Mouse (Mus musculus) limb, embryonic 11.5 days (tissue): ENCODE results near the gene Evi2b. TPM values are rescaled to one million over a fixed set of nuclear protein-coding genes. Genes with fewer than 3 reads are reported as not detected.

Experiments
- ATAC-seq: fragments of 200-750 bp; cut with Nextera tagmentation; 2 replicates; pipeline ENCODE4 v1.8.0; 2017; ENCODE audit warnings: low read depth; ENCODE audit not compliant: insufficient number of reproducible peaks, low FRiP score, low TSS enrichment
- DNase-seq: peaks from one replicate; pipeline ENCODE4 v3.0.0-alpha.2; 2015; ENCODE audit warnings: low spot score
- H3K27ac ChIP-seq: fragments of 300-500 bp; sonication (generic); replicated peaks from 2 replicates; pipeline ENCODE4 v1.5.1; 2014; ENCODE audit warnings: low read depth, mild to moderate bottlenecking, low read length
- H3K27me3 ChIP-seq: fragments of 300-500 bp; sonication (generic); 2 replicates; pipeline ENCODE4 v1.6.1; 2014; ENCODE audit warnings: mild to moderate bottlenecking, low read length, mixed read lengths; ENCODE audit not compliant: control insufficient read depth, insufficient read depth
- H3K36me3 ChIP-seq: fragments of 300-500 bp; sonication (generic); 2 replicates; pipeline ENCODE4 v1.6.1; 2014; ENCODE audit warnings: mild to moderate bottlenecking, low read length, moderate library complexity, mixed read lengths; ENCODE audit not compliant: control insufficient read depth, insufficient read depth
- H3K4me1 ChIP-seq: fragments of 300-500 bp; sonication (generic); 2 replicates; pipeline ENCODE4 v1.6.1; 2014; ENCODE audit warnings: low read length, mixed read lengths; ENCODE audit not compliant: control insufficient read depth, insufficient read depth
- H3K4me2 ChIP-seq: fragments of 300-500 bp; sonication (generic); 2 replicates; pipeline ENCODE4 v1.6.1; 2014; ENCODE audit warnings: low read depth, mild to moderate bottlenecking, moderate library complexity; ENCODE audit not compliant: severe bottlenecking
- H3K4me3 ChIP-seq: fragments of 300-500 bp; sonication (generic); 2 replicates; pipeline ENCODE4 v1.5.1; 2014; ENCODE audit warnings: low read depth, low read length
- H3K9ac ChIP-seq: fragments of 300-500 bp; sonication (generic); 2 replicates; pipeline ENCODE4 v1.6.1; 2014; ENCODE audit warnings: mild to moderate bottlenecking, low read length
- H3K9me3 ChIP-seq: fragments of 300-500 bp; sonication (generic); 2 replicates; pipeline ENCODE4 v1.6.1; 2016; ENCODE audit warnings: low read length; ENCODE audit not compliant: control insufficient read depth
- WGBS: fragments of 180-500 bp; shearing (Covaris S2); extraction: QIAGEN DNeasy Blood & Tissue Kit; methylation state at CpG from one replicate; pipeline ENCODE4 v1.1.7; 2014; 5-methylcytosine and 5-hydroxymethylcytosine counted together
- polyA plus RNA-seq: library from polyadenylated mRNA; unstranded; fragments of >200 nt; fragmentation: Nextera tagmentation; extraction: Ambion mirVana; gene quantifications from 2 replicates; pipeline ENCODE4 v1.2.1, GENCODE M21; 2014

Gene Evi2b
- polyA plus RNA-seq, 1 experiment from 2014 or later, result 0.15 TPM

- whole genome bisulfite sequencing, result 92% methylated on average over 5 of the region's 5 CpGs
- H3K36me3 ChIP-seq, result no peaks in the 10 kb centered on the region
- no peaks in the 10 kb centered on the region for H3K4me1 ChIP-seq
- no peak overlapping the region for H3K27ac ChIP-seq
- no peak overlapping the region for H3K9ac ChIP-seq
- DNase-seq (no peak), ATAC-seq (no peak)
- no peaks in the 10 kb centered on the region for H3K9me3 ChIP-seq
- no peaks in the 10 kb centered on the region for H3K27me3 ChIP-seq
- no peak overlapping the region for H3K4me2 ChIP-seq
- H3K4me3 ChIP-seq, result no peak overlapping the region
Measured at GRCm38 (mm10) chr11:79527739-79528384, 4.3 kb upstream of the Evi2b start.

DNA sequence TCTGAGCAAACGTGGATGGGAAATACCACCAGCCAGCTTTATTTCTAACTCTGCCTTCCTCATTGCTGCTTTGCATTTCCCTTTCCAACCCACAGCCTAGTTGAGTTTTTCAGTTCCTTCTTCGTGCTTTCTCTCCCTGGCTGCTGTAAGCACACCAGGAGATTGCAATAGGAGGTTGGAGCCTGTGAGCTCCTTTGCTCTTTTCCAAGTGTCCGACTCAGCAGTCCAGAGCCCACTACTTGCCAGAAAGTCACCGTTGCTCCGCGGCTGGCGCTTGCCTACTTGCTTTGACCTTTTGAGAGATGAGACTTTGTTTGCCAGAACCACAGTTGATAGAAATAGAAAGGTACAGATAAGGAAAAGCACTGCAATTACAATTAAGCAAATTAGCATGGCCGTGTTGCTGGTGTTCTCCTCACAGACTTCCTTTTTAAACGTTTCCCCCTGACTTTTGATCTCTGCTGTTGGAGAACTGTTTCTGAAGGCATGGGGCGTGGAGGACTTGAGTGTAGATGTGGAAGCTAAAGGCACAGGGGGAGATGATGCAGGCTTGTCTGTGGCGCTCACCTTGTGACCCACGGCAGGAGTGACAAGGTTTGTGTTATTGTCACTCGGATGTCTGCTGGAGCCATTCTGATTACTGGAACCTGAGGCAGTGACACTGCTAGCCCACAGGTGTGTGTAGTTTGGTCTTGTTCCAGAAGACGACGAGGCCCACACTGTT lies 3.6 kb upstream of the Evi2b start:
- ATAC-seq, result no peak
- WGBS, result 79% methylated on average over 15 of the region's 15 CpGs

DNA sequence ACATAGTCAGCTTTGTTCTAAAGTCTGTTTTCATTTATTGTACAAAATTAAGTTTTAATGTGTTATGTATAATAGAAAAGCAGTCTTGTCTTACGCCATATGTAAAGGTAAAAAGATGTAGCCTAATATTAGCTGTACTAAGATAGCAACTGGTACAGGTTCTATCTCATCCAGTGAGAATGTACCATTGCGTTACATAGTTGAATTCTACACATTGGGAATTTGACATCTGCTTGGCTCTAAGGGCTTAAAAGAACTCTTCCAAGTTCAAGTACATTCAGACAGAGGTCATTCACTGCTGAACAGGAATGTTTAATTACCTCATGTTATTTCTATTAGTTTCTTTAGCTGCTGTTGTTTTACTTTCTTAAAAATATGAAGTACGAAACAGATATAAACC lies 3.0 kb upstream of the Evi2b start:
- no peak for ATAC-seq
- DNase-seq, result no peak

More for the DNA sequence above, 3.6 kb upstream of the Evi2b start:
- Histone ChIP-seq H3K27ac (no peak overlapping the region), H3K27me3 (no peaks in the 10 kb centered on the region), H3K4me1 (no peaks in the 10 kb centered on the region), H3K9me3 (no peaks in the 10 kb centered on the region), H3K9ac (no peak overlapping the region), H3K4me2 (no peak overlapping the region), H3K36me3 (no peaks in the 10 kb centered on the region), H3K4me3 (no peak overlapping the region)
- DNase-seq, result no peak

GRCm38 (mm10) chr11:79524310-79524575 lies 681 bp upstream of the Evi2b start:
- no peaks in the 10 kb centered on the region for H3K36me3 ChIP-seq
- DNase-seq (no peak), ATAC-seq (no peak)
- 90% methylated on average over 1 of the region's 1 CpGs for WGBS
- H3K27ac ChIP-seq, result no peak overlapping the region
- H3K4me2 ChIP-seq, result no peak overlapping the region
- H3K27me3 ChIP-seq, result no peaks in the 10 kb centered on the region
- H3K4me3 ChIP-seq, result no peak overlapping the region
- no peak overlapping the region for H3K9ac ChIP-seq
- H3K4me1 ChIP-seq, result no peaks in the 10 kb centered on the region
- H3K9me3 ChIP-seq, result no peaks in the 10 kb centered on the region

More for the DNA sequence above, 3.0 kb upstream of the Evi2b start:
- 93% methylated on average over 3 of the region's 3 CpGs for WGBS
- H3K4me3 ChIP-seq, result no peak overlapping the region
- H3K4me1 ChIP-seq, result no peaks in the 10 kb centered on the region
- H3K4me2 ChIP-seq, result no peak overlapping the region
- no peaks in the 10 kb centered on the region for H3K9me3 ChIP-seq
- no peaks in the 10 kb centered on the region for H3K27me3 ChIP-seq
- no peak overlapping the region for H3K27ac ChIP-seq
- H3K36me3 ChIP-seq, result no peaks in the 10 kb centered on the region
- H3K9ac ChIP-seq, result no peak overlapping the region

DNA sequence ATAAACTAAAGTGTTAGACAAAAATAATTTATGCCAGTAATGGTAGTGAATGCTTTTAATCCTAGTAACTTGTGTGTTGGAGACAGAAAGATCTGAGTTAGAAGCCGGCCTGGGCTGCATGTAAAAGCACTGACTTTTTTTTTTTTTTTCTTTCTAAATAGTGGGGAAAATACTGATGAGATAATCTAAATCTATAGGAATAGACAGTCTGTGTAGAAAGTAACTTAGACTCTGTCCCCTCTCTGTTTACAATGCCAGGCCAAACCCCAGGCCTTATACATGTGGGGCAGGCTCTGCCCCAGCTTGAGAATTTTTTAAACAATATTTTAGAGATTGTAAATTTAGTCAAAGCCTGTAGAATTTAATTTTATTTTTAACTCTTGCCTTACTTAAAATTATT lies 618 bp downstream of the Evi2b start:
- H3K36me3 ChIP-seq, result no peaks in the 10 kb centered on the region
- no peak overlapping the region for H3K9ac ChIP-seq
- H3K4me1 ChIP-seq, result no peaks in the 10 kb centered on the region
- ATAC-seq (no peak), DNase-seq (no peak)
- no peak overlapping the region for H3K4me2 ChIP-seq
- H3K27ac ChIP-seq, result no peak overlapping the region
- no peaks in the 10 kb centered on the region for H3K9me3 ChIP-seq
- no peak overlapping the region for H3K4me3 ChIP-seq
- WGBS, result 81% methylated on average over 1 of the region's 1 CpGs
- no peaks in the 10 kb centered on the region for H3K27me3 ChIP-seq

DNA sequence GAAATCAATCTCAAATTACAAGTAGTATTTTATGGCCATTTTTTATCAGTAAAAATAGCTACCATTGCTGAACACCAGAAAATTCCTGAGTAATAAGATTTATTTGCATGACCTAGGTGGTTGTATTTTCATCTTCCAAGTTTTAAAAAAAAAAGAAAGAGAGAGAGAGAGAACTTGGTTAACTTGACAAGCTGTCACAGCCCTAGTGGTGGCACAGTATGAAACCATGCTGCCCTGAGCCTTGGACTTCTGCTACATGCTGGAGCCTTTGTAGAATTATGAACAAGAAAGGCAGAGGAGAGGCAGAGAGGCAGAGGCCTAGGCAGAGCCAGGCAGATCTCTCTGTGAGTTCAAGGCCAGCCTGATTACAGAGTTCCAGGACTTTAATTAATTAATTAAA lies 1.6 kb downstream of the Evi2b start:
- H3K27me3 ChIP-seq, result no peaks in the 10 kb centered on the region
- no peak overlapping the region for H3K9ac ChIP-seq
- ATAC-seq (no peak), DNase-seq (no peak)
- no peaks in the 10 kb centered on the region for H3K4me1 ChIP-seq
- H3K4me3 ChIP-seq, result no peak overlapping the region
- no peaks in the 10 kb centered on the region for H3K9me3 ChIP-seq
- H3K36me3 ChIP-seq, result no peaks in the 10 kb centered on the region
- H3K4me2 ChIP-seq, result no peak overlapping the region
- H3K27ac ChIP-seq, result no peak overlapping the region

GRCm38 (mm10) chr11:79520772-79521171 lies 2.8 kb downstream of the Evi2b start:
- ATAC-seq (no peak), DNase-seq (no peak)
- H3K9ac ChIP-seq, result no peak overlapping the region
- H3K27me3 ChIP-seq, result no peaks in the 10 kb centered on the region
- H3K36me3 ChIP-seq, result no peaks in the 10 kb centered on the region
- H3K27ac ChIP-seq, result no peak overlapping the region
- no peaks in the 10 kb centered on the region for H3K4me1 ChIP-seq
- H3K9me3 ChIP-seq, result no peaks in the 10 kb centered on the region
- no peak overlapping the region for H3K4me3 ChIP-seq
- no peak overlapping the region for H3K4me2 ChIP-seq

GRCm38 (mm10) chr11:79519878-79520291 lies 3.7 kb downstream of the Evi2b start:
- Histone ChIP-seq H3K9ac (no peak overlapping the region), H3K4me2 (no peak overlapping the region), H3K27me3 (no peaks in the 10 kb centered on the region), H3K27ac (no peak overlapping the region), H3K9me3 (no peaks in the 10 kb centered on the region), H3K4me3 (no peak overlapping the region), H3K36me3 (no peaks in the 10 kb centered on the region), H3K4me1 (no peaks in the 10 kb centered on the region)
- ATAC-seq, result no peak
- 78% methylated on average over 1 of the region's 1 CpGs for WGBS
- DNase-seq, result no peak

DNA sequence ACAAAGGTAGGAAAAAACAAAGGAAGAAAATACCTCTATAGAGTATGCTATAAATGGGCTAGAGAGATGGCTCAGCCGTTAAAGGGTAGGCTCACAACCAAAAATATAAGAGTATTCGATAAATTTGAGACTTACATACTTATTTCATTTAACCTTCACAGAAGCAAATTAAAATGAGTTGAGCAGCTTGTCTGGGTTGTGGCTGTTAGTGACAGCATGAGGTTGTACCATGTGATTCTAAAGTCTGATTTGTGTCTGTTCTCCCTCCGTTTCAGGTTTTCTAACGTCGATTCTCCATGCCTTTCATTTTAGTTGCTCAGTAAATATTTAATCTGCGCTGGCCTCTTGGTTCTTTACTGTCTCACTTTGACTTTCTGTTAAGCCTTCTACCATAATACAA lies 4.3 kb downstream of the Evi2b start:
- H3K27ac ChIP-seq, result no peak overlapping the region
- no peak for ATAC-seq
- no peaks in the 10 kb centered on the region for H3K27me3 ChIP-seq
- H3K9ac ChIP-seq, result no peak overlapping the region
- H3K4me1 ChIP-seq, result no peaks in the 10 kb centered on the region
- H3K9me3 ChIP-seq, result no peaks in the 10 kb centered on the region
- WGBS, result 89% methylated on average over 6 of the region's 6 CpGs
- H3K36me3 ChIP-seq, result no peaks in the 10 kb centered on the region
- DNase-seq, result no peak
- H3K4me2 ChIP-seq, result no peak overlapping the region
- no peak overlapping the region for H3K4me3 ChIP-seq
